Mouse (Mus musculus) layer of hippocampus, adult 9-10 months (tissue): Measurements from ENCODE around the gene Ank3.
A peak's percentile ranks its signal among the peaks of the same experiment; 100 is the strongest.

Source experiments
- DNase-seq: peaks from one replicate; pipeline ENCODE4 v3.0.0; 2022; ENCODE audit warnings: low spot score

The Ank3 gene

DNA sequence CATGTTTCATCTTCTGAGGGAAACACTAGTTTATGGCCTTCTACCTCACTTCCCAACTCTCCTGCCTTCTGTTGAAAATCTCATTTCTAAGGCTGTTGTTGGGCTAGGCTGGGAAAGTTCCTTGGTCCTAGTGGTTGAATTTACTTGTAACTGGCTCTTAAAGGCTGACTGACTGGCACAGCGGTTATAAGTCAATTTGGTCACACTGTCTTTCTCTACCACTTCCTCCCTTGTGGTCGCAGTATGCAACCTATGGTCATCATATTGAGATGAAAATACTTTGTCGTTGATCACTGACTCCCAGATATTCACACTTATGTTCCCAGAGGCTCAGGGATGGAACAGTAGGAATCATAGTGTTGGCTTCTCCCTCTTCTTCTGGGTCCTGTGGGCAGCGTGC, 584.1 kb downstream of the Ank3 start:
- DNase-seq: no peak

DNA sequence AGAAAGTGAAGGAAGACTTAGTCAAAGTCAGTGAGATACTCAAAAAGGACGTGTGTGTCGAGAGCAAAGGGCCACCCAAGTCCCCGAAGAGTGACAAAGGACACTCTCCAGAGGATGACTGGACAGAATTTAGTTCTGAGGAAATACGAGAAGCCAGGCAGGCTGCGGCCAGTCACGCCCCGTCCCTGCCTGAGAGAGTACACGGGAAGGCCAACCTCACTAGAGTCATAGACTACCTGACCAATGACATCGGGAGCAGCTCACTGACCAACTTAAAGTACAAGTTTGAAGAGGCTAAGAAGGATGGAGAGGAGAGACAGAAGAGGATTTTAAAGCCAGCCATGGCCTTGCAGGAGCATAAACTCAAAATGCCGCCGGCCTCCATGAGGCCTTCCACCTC, 588.9 kb downstream of the Ank3 start:
- no peak for DNase-seq

DNA sequence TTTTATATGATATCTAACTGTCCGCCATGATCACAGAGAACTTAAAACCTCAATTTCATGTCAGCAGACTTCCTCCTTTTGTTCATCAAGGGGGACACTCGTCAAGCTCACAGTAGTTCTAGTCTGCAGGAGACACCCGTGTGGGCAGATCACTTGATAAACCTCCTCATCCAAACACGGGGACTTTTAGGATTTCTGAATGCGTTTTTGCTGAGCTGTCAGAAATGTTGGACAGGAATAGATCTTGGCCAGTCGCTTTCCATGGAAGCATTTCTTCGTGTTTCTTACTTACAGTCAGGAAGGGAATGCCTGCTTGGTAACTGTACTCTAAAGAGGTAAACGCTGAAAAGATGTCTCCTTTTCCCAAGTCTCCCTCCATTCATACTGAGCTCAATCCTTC, 598.5 kb downstream of the Ank3 start:
- no peak for DNase-seq

DNA sequence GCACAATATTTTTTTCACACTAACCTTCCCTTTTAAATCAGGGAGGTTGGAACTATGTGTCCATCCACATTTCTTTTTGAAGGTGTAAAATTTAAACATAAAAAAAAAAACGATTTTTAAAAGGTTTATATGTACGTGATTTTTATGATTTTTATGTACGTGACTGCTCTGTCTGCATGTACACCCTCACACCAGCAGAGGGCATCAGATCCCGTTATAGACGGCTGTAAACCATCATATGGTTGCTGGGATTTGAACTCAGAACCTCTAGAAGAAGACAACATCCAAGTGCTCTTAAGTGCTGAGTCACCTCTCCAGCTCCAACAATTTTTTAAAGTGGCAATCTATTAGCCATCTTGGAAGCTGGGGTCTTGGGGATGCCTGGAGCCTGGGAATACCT, 605.5 kb downstream of the Ank3 start:
- DNase-seq: no peak

DNA sequence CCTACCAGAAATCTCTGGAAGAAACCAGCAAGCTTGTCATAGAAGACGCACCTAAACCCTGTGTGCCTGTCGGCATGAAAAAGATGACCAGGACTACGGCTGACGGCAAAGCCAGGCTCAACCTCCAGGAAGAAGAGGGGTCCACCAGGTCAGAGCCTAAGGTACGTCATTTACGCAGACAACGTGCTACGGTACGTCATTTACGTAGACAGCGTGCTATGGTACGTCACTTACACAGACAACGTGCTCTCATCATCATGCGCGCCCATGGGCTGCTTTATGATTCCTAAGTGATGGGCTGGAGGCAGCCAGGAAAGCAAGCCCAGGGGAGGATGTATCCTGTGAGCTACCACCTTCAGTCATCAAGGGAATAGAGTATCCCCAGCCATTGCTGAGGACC, 606.3 kb downstream of the Ank3 start:
- no peak for DNase-seq

DNA sequence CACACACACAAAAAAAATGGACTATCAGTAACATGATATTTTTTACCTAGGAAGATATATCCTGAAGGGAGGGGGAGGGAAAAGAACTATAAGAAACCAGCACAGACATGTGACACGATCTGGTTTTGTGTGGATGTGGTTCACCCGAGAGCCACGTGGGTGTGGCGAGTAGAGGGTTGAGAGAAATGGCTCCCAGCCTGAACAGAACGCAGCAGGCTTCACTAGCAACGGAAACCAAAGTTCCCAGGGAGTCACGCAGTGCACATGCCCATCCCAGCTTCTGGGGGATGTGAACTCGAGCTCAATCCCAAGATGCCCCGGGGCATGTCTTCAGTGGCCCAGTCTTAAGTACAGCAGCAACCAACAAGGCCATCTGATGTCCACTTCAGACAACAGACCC, 607.8 kb downstream of the Ank3 start:
- no peak for DNase-seq

DNA sequence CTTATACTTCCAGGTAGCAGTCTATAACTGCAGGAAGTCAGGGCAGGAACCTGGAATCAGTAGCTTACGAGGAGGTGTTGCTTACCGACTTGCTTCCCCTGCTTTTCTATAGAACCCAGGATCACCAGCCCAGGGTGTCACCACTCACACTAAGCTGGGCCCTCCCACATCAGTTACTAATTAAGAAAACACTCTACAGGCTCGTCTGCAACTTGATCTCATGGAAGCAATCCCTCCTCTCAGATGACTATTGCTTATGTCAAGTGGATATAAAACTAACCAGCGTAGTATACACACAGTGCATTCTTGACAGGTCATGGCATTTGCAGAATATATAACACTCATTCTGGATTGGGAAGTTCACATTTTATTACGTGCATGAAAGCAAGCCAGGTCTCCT, 613.2 kb downstream of the Ank3 start:
- DNase-seq: no peak

DNA sequence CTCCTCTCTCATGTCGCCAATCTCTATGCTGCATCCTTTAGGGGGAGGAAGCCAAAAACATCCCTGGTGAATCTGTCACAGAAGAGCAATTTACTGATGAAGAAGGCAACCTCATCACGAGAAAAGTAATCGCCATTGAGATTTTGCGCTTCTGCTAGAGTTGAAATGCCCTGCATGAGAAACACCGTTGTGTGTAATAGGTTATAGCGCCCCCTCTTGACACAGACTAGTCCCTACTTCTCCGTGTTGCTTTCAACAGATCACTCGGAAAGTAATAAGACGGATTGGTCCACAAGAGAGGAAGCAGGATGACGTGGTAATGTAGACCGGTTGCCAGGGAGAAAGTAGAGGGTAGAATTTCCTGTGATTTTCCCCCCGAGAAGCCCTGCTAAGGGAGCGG, 615.4 kb downstream of the Ank3 start:
- DNase-seq: no peak

DNA sequence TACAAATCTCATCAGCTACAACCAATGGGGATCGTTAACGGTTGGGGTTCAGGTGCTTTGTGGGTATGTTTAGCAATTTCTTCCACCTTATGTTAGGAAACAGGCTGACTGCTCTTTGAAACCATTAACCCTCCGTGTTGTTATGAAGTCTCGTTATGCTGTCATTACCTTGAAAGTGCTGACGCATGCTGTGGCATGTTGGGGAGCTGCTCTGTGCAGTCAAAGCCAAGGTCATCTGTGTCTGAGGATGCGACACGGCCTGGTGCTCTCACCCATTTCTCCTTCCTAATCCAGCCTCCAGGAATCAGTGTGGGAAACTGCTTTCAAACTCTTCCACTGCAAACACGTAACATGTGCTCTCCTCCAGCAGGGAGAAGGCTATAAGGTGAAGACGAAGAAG, 616.6 kb downstream of the Ank3 start:
- DNase-seq: no peak

DNA sequence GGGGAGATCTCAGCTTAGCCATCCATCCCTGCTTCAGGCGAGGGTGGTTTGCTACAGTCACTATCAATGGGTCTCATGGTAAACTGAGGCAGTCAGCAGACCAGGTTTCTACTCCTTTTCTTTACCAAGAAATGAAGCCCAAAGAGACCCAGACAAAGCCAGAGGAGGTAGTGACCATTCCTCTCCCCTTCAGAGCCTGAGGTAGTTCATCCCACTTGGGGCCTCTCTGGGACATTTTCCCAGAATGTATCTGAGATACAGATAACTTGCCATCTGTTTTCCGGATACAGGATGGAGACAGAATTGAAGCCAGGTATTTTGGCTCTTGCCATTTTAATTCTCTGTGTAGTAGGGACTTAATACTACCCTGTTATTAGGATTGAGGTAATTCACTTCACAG, 620.1 kb downstream of the Ank3 start:
- DNase-seq: no peak

DNA sequence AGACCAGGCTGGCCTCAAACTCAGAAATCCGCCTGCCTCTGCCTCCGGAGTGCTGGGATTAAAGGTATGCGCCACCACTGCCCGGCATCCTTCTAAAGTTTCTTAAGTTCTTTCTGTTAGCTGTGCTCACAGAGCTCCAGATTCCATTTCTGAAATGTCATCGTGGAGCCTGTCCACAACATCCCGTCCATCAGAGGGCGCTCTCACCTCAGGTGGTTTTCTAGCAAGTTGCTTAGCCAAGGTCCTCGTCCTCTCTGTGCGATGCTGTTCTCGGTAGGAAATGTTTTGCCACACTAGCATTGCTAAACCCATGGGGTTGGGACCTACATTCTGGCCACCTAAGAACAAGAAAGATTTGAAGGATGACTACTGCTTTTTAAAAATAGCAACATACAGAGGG, 623.1 kb downstream of the Ank3 start:
- peak; percentile 40 for DNase-seq

DNA sequence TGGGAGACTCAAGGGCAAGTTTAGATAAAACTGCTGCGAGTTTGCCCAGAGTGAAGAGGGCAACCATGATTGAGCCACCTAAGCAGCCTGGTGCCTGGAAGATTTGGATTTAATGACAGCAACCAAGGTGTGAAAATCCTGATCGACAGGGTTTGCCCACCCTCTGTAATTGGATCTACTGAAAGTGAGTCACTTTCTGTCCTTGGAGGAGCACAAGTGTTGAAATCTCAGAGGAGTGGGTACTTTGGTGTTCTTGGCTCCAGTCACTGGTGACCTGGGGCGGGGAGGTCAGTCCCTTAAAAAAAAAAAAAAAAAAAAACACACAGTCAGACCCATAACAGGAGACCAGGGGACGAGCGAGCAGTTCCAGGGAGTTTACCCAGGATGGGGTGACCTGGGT, 624.0 kb downstream of the Ank3 start:
- no peak for DNase-seq

DNA sequence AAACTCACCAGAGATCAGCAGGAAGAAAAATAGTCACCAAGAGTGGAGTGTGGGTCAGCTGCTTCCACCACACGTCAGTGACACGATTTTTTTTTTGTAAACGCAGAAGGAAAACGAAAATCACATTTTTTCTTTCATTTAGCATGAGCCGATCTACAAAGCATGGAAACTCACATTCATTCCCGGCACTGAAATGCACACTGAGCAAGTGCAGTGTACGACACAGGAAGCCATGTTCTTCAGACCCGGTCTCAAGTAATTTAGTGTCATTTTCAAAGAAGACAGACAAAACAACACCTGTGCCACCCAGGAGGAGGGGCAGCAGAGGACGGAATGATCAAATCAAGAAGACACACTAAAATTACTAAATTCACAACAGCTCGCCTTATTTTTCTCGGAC, 625.3 kb downstream of the Ank3 start:
- no peak for DNase-seq

DNA sequence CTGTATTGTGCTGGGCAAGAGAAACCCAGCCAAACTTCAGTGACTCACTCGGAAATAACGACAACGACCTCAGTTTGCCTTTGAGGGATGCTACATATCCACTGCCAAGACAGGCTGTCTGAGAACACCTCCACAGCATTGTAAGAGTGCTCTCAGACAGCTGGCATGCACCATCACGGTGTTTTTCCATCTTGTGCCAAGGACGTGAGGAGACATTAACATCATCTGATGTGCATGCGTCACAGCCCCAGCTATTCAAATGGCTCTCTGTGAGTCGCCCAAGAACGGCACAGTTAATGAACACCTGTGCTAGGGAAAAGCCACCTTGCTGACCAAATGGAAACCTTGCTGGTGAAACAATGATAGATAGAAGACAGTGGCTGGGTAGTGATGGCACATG, 633.4 kb downstream of the Ank3 start:
- no peak for DNase-seq

DNA sequence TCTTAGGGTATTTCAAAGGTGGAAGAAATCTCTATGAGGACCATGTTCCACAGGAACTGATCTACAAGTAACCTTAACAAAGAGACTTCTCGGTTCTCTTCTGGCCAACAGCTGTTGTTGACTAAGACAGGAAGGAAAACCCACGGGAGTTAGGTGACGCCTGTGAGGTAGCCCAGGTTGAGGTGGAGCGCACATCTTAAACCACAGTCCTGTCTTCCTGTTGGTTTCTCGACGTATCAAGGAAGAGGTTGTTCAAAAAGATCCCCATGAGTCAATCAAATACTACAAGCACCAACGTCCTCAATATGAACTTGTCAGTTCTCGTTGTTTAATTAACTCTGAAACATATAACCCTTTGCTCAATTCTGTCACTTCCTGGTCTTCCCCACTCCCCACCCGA, 634.4 kb downstream of the Ank3 start:
- DNase-seq: no peak

DNA sequence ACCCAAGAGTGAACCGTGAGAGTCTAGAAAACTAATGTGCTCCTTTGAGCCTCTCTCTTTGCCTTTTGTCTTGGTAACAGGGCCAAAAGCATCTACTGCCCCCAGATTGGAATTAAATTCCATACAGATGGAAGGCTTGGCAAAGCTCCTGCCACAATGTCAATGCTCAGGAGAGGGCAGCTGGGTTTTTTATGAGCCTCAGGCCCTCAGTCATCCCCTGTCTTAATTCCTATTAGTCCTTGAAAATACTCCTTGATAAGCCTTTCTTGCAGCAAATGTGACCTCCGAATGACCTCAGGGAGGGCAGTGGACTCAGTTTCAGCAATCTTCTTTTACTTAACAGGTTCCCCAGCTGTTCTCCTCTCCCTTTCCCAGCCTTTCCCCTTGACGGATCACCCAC, 635.3 kb downstream of the Ank3 start:
- no peak for DNase-seq

DNA sequence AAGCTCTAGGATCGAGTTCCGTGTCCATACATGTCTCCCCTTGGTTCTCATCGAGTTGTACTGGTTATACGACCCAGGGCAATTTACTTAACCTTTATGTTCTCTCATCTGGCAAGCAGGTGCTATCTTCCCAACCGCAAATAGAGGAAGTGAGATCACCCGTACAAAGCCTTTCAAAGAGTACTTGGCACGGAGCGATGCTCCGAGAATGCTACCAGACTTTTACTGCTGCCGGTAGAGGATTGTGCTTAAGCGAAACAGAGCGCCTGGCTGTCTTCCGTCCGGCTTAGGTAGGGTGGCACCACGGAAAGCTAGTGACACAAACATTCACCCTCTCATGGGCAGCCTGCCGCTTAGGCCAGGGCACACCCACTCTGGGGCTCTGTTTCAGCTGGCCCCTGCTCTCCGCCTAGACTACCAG, 641.3 kb downstream of the Ank3 start:
- DNase-seq: no peak

DNA sequence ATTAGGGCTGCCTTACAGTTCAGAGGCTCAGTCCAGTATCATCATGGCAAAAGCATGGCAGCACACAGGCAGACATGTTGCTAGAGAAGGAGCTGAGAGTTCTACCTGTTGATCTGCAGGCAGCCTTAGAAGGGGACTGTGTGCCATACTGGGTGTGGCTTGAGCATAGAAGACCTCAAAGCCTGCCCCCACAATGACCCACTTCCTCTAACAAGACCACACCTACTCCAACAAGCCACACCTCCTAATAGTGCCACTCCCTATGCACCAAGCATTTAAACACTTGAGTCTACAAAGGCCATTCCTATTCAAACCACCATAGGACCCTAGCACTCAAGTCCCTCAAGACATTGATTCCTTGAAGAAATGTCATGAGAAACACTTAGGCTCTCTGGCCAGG, 643.0 kb downstream of the Ank3 start:
- DNase-seq: no peak

DNA sequence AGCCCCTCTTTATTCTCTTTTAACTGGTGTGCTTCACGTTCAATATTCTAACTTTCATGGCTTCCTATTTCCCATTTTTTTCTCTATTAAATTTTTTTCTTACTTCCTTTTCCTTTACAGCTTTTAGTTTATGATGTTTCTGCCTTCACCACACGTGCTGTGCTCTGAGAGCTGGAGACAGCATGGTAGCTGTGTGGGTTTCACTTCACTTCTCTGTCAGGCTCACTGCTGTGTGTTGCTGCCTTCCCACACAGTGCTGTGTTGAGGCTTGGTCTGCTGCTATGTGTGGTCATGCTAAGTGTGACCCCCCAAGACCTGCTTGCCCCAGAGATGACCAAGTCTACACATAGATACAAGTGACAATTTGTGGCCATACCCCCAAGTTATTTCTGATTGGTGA, 647.1 kb downstream of the Ank3 start:
- DNase-seq: no peak

DNA sequence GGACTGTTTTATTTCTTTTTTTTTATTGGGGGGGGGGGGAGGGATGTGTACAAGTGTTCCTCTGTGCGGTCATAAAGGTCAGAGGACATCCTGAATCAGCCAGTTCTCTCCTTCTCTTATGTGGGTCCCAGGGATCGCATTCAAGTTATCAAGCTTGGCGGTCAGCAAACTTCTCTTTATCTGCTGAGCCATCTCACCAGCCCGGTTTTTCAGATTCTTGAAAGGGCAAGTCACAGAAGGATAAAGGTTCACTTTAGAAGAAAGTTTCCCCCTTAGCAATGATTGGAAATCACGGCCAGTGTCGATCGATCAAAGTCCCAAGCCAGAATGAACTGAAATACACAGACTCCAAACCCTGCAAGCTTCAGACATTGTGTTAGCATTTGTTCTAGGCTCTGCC, 651.2 kb downstream of the Ank3 start:
- no peak for DNase-seq

DNA sequence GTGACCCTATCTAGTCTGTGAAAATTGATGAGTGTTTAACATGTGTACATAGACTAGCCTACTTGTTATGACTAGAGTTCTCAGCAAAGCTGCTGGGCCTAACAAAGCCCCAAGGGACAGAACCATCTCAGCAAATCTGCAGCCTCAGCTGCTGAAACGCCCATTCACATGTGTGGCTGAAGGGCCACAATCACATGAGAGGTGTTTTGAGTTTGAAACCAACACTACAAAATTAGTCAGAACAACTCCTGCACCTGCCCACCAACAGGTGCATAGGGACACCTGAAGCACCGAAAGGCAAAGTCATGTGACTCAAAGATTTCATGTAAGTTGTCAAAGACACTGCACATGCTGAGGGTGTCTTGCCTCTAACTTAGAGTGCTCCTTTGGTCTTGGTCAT, 656.7 kb downstream of the Ank3 start:
- DNase-seq: no peak

DNA sequence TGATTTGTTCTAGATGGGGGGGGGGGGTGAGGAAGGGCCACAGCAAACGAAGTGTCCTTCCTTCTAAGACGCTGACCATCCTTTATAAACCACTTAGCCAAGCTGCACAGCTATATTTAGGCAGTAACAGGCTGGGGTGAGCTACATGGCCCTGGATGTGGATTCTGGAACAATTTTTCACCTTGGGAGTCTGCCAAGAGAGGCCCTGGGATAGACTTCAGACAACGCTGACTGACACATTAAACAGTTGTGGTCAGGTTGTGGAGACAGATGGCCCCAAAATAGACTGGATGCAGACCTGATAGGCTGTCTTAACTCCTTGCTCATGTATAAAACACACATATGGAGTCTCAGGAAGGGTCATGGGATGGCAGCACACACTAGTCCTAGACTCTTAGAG, 658.5 kb downstream of the Ank3 start:
- no peak for DNase-seq

DNA sequence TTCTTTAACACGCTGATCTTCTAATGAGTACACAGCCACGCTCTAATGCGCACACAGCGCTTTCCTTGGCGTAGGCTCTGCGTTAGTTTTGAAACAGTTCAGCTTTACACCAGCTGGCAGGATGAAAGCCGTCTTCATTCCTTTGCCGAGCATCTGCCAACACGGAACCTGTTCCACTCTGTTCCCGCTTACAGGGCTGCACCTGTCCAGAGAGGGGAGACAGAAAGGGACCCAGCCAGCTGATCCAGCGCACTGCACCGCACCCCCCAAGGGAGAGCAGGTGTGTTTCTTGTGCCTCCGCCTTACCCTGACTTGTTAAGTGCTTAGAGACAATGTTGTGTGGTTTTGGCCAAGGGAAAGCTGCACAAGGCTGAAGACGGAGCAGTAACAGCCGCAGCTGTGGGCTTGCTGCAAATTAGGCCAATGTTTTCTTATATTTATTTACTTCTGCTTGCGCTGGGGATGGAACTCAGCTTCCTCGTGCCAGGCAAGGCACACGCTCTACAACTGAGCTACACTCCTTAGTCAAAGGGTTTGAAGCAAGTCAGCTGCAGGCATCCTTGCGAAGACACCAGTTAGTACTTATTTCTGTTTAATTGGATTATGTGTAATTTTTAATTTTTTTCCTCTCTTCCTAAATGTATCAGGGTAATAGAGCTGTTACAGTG, 661.6 kb downstream of the Ank3 start:
- peak; percentile 31 for DNase-seq

DNA sequence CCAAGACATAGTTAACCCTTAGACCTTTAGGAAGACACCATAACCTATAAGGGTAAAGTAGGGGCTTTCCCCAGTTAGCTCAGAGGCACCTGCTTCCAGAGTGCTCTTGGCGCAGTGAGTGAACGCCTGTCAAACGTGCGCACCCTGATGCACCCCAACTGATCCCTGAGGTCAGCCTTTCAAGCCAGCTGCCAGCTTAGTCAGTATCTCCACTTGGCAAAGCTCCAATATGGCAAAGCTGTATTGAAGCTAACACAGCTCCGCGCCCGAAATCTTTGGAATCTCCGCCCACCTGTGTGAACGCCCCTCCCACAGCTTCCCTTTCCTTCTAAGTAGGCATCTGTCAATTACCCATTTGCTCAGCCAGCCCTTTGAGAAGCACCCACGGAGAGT, 662.1 kb downstream of the Ank3 start:
- no peak for DNase-seq
